Mouse (Mus musculus): ENCODE data around the gene Wnt5a. TPM values are rescaled to one million over a fixed set of nuclear protein-coding genes. Genes with fewer than 3 reads are reported as not detected.

Wnt5a gene
- total and polyA plus RNA-seq, 2 experiments from 2014 or later, result 18.3 to 19.6 TPM

- Histone ChIP-seq H3K27ac (peak overlapping the region; percentile 8; the same call in 1 of the 2 replicates), H3K4me2 (ENCODE audit: low read depth, low read length) (peak overlapping the region; percentile 2; the same call in 1 of the 2 replicates)
- WGBS, result 24% methylated on average over 3 of the region's 3 CpGs
Measured at GRCm38 (mm10) chr14:28475012-28475411, 29.5 kb upstream of the Wnt5a start.

GRCm38 (mm10) chr14:28475421-28475820 lies 29.1 kb upstream of the Wnt5a start:
- no peak for TF ChIP-seq CTCF (IDR thresholded peaks at IDR 0.05; ENCODE audit: low read depth)
- H3K9me3 ChIP-seq (ENCODE audit: low read length), result no peaks in the 10 kb centered on the region
- ATAC-seq, result peak; percentile 69
- WGBS, result 25% methylated on average over 7 of the region's 7 CpGs
- H3K36me3 ChIP-seq (ENCODE audit: insufficient read depth, low read length), result no peaks in the 10 kb centered on the region
- peak overlapping the region; percentile 8; the same call in 1 of the 2 replicates for H3K27ac ChIP-seq
- peak; percentile 26 for DNase-seq (ENCODE audit: low spot score)
- H3K4me2 ChIP-seq (ENCODE audit: low read depth, low read length), result peak overlapping the region; percentile 2; the same call in 1 of the 2 replicates
- no peak overlapping the region for H3K4me3 ChIP-seq (ENCODE audit: low read length)
- H3K9ac ChIP-seq (replicated peaks; ENCODE audit: low read length), result no peak overlapping the region
- peaks cover 7% of the 10 kb centered on the region; the same call in 1 of the 2 replicates for H3K4me1 ChIP-seq (ENCODE audit: insufficient read depth, low read length)
- H3K27me3 ChIP-seq (ENCODE audit: insufficient read depth, low read length), result no peaks in the 10 kb centered on the region

More at GRCm38 (mm10) chr14:28475012-28475411, 29.5 kb upstream of the Wnt5a start:
- H3K27me3 ChIP-seq (ENCODE audit: insufficient read depth, low read length), result no peaks in the 10 kb centered on the region
- H3K9ac ChIP-seq (replicated peaks; ENCODE audit: low read length), result no peak overlapping the region
- H3K4me1 ChIP-seq (ENCODE audit: insufficient read depth, low read length), result peaks cover 7% of the 10 kb centered on the region; the same call in 1 of the 2 replicates
- ATAC-seq (0 out of 2 replicates have a peak, but pooled peaks have one; percentile 43), DNase-seq (ENCODE audit: low spot score) (no peak)
- TF ChIP-seq CTCF (IDR thresholded peaks at IDR 0.05; ENCODE audit: low read depth), result no peak
- H3K36me3 ChIP-seq (ENCODE audit: insufficient read depth, low read length), result no peaks in the 10 kb centered on the region
- no peak overlapping the region for H3K4me3 ChIP-seq (ENCODE audit: low read length)
- H3K9me3 ChIP-seq (ENCODE audit: low read length), result no peaks in the 10 kb centered on the region

- Histone ChIP-seq H3K36me3 (ENCODE audit: insufficient read depth, low read length) (no peaks in the 10 kb centered on the region), H3K9ac (replicated peaks; ENCODE audit: low read length) (no peak overlapping the region), H3K4me3 (ENCODE audit: low read length) (no peak overlapping the region), H3K27ac (no peak overlapping the region), H3K4me2 (ENCODE audit: low read depth, low read length) (no peak overlapping the region), H3K27me3 (ENCODE audit: insufficient read depth, low read length) (no peaks in the 10 kb centered on the region), H3K9me3 (ENCODE audit: low read length) (no peaks in the 10 kb centered on the region), H3K4me1 (ENCODE audit: insufficient read depth, low read length) (peaks cover 7% of the 10 kb centered on the region; the same call in 1 of the 2 replicates)
- 62% methylated on average over 3 of the region's 3 CpGs for WGBS
- DNase-seq (ENCODE audit: low spot score) (no peak), ATAC-seq (no peak)
- no peak for TF ChIP-seq CTCF (IDR thresholded peaks at IDR 0.05; ENCODE audit: low read depth)
Measured at GRCm38 (mm10) chr14:28476746-28477145, 27.8 kb upstream of the Wnt5a start.

GRCm38 (mm10) chr14:28480866-28481265 lies 23.7 kb upstream of the Wnt5a start:
- no peak overlapping the region for H3K4me2 ChIP-seq (ENCODE audit: low read depth, low read length)
- no peak overlapping the region for H3K4me3 ChIP-seq (ENCODE audit: low read length)
- no peak for TF ChIP-seq CTCF (IDR thresholded peaks at IDR 0.05; ENCODE audit: low read depth)
- no peaks in the 10 kb centered on the region for H3K9me3 ChIP-seq (ENCODE audit: low read length)
- WGBS, result 92% methylated on average over 1 of the region's 1 CpGs
- H3K4me1 ChIP-seq (ENCODE audit: insufficient read depth, low read length), result no peaks in the 10 kb centered on the region
- H3K27me3 ChIP-seq (ENCODE audit: insufficient read depth, low read length), result no peaks in the 10 kb centered on the region
- no peak overlapping the region for H3K9ac ChIP-seq (replicated peaks; ENCODE audit: low read length)
- ATAC-seq (no peak), DNase-seq (ENCODE audit: low spot score) (no peak)
- H3K27ac ChIP-seq, result no peak overlapping the region
- no peaks in the 10 kb centered on the region for H3K36me3 ChIP-seq (ENCODE audit: insufficient read depth, low read length)

GRCm38 (mm10) chr14:28493806-28494205 lies 10.7 kb upstream of the Wnt5a start:
- Histone ChIP-seq H3K36me3 (ENCODE audit: insufficient read depth, low read length) (no peaks in the 10 kb centered on the region), H3K27me3 (ENCODE audit: insufficient read depth, low read length) (no peaks in the 10 kb centered on the region), H3K9me3 (ENCODE audit: low read length) (no peaks in the 10 kb centered on the region), H3K9ac (replicated peaks; ENCODE audit: low read length) (no peak overlapping the region), H3K4me1 (ENCODE audit: insufficient read depth, low read length) (no peaks in the 10 kb centered on the region), H3K4me2 (ENCODE audit: low read depth, low read length) (no peak overlapping the region), H3K27ac (no peak overlapping the region), H3K4me3 (ENCODE audit: low read length) (no peak overlapping the region)
- no peak for ATAC-seq
- no peak for TF ChIP-seq CTCF (IDR thresholded peaks at IDR 0.05; ENCODE audit: low read depth)
- no peak for DNase-seq (ENCODE audit: low spot score)
- WGBS, result 94% methylated on average over 4 of the region's 4 CpGs

GRCm38 (mm10) chr14:28494273-28494672 lies 10.3 kb upstream of the Wnt5a start:
- 91% methylated on average over 5 of the region's 5 CpGs for WGBS

GRCm38 (mm10) chr14:28501216-28501878 lies 3.2 kb upstream of the Wnt5a start:
- Histone ChIP-seq H3K36me3 (ENCODE audit: insufficient read depth, low read length) (no peaks in the 10 kb centered on the region), H3K27ac (no peak overlapping the region), H3K4me3 (ENCODE audit: low read length) (no peak overlapping the region), H3K4me2 (ENCODE audit: low read depth, low read length) (no peak overlapping the region), H3K27me3 (ENCODE audit: insufficient read depth, low read length) (peaks cover 8% of the 10 kb centered on the region; the same call in 1 of the 2 replicates), H3K4me1 (ENCODE audit: insufficient read depth, low read length) (peaks cover 5% of the 10 kb centered on the region; the same call in 1 of the 2 replicates), H3K9ac (replicated peaks; ENCODE audit: low read length) (no peak overlapping the region), H3K9me3 (ENCODE audit: low read length) (no peaks in the 10 kb centered on the region)
- no peak for ATAC-seq
- TF ChIP-seq CTCF (IDR thresholded peaks at IDR 0.05; ENCODE audit: low read depth), result no peak
- no peak for DNase-seq (ENCODE audit: low spot score)
- WGBS, result 59% methylated on average over 12 of the region's 12 CpGs

More at GRCm38 (mm10) chr14:28494273-28494672, 10.3 kb upstream of the Wnt5a start:
- H3K27ac ChIP-seq, result no peak overlapping the region
- TF ChIP-seq CTCF (IDR thresholded peaks at IDR 0.05; ENCODE audit: low read depth), result no peak
- H3K27me3 ChIP-seq (ENCODE audit: insufficient read depth, low read length), result no peaks in the 10 kb centered on the region
- H3K4me3 ChIP-seq (ENCODE audit: low read length), result no peak overlapping the region
- no peak overlapping the region for H3K4me2 ChIP-seq (ENCODE audit: low read depth, low read length)
- H3K9me3 ChIP-seq (ENCODE audit: low read length), result no peaks in the 10 kb centered on the region
- ATAC-seq, result no peak
- H3K36me3 ChIP-seq (ENCODE audit: insufficient read depth, low read length), result no peaks in the 10 kb centered on the region
- DNase-seq (ENCODE audit: low spot score), result no peak
- H3K9ac ChIP-seq (replicated peaks; ENCODE audit: low read length), result no peak overlapping the region
- no peaks in the 10 kb centered on the region for H3K4me1 ChIP-seq (ENCODE audit: insufficient read depth, low read length)

Measured in hindbrain, postnatal 0 days (tissue).